Mouse (Mus musculus) G1E (cell line): ENCODE results near the gene Adam12.

Source experiments
- GATA1 ChIP-seq: IDR thresholded peaks from 2 replicates; pipeline ENCODE4 v1.6.1; 2012; ENCODE audit warnings: borderline replicate concordance, low read length, inconsistent platforms, mixed read lengths
- GATA2 ChIP-seq: IDR thresholded peaks from 2 replicates; pipeline ENCODE4 v1.6.1; 2012; ENCODE audit warnings: low read depth, low read length, inconsistent platforms, borderline replicate concordance

- TF ChIP-seq GATA2 (no peak), GATA1 (no peak)
These were observed 332.6 kb downstream of the Adam12 start for GRCm38 (mm10) chr7:133899391-133899790.
